Mouse (Mus musculus) spleen, postnatal 14 days (tissue): ENCODE results near the gene Platr17.

ENCODE experiments used
- DNase-seq, 2 experiments: peaks; one replicate each; pipeline ENCODE4 v3.0.0; 2021 to 2022; ENCODE audit warnings: low spot score in 2 of 2

The Platr17 gene

GRCm38 (mm10) chr17:33919351-33920281, 14.7 kb downstream of the Platr17 start:
- peak; percentile 78 to 79 for DNase-seq

GRCm38 (mm10) chr17:33920282-33921097, 15.6 kb downstream of the Platr17 start:
- DNase-seq: peak; percentile 81 to 90

GRCm38 (mm10) chr17:33921361-33921760, 16.4 kb downstream of the Platr17 start:
- no peak for DNase-seq

- DNase-seq: peak in 1 of 2 experiments; percentile 63
Measured at GRCm38 (mm10) chr17:33924577-33925283, 19.8 kb downstream of the Platr17 start.

GRCm38 (mm10) chr17:33925406-33926116, 20.6 kb downstream of the Platr17 start:
- no peak for DNase-seq

- DNase-seq: no peak
Measured at GRCm38 (mm10) chr17:33926207-33926932, 21.4 kb downstream of the Platr17 start.

GRCm38 (mm10) chr17:33928251-33928947, 23.5 kb downstream of the Platr17 start:
- DNase-seq: no peak

GRCm38 (mm10) chr17:33929371-33930279, 24.7 kb downstream of the Platr17 start, which contains the start of gene Rgl2:
TSS of gene Rgl2 (plus strand) at chr17:33929543.
- peak; percentile 96 to 98 for DNase-seq

- peak in 1 of 2 experiments; percentile 41 for DNase-seq
Measured at GRCm38 (mm10) chr17:33930280-33931158, 25.6 kb downstream of the Platr17 start.

- no peak for DNase-seq
Measured at GRCm38 (mm10) chr17:33931159-33931866, 26.4 kb downstream of the Platr17 start.

- no peak for DNase-seq
Measured at GRCm38 (mm10) chr17:33931947-33932346, 27.0 kb downstream of the Platr17 start.

- no peak for DNase-seq
Measured at GRCm38 (mm10) chr17:33932448-33932847, 27.5 kb downstream of the Platr17 start.

GRCm38 (mm10) chr17:33932970-33933369, 28.0 kb downstream of the Platr17 start:
- DNase-seq: no peak

GRCm38 (mm10) chr17:33935422-33936055, 30.6 kb downstream of the Platr17 start:
- DNase-seq: no peak

- DNase-seq: no peak
Measured at GRCm38 (mm10) chr17:33936993-33937392, 32.1 kb downstream of the Platr17 start.

- no peak for DNase-seq
Measured at GRCm38 (mm10) chr17:33938783-33939182, 33.8 kb downstream of the Platr17 start.
